Mouse (Mus musculus): ENCODE data around the gene Myl10. TPM values are rescaled to one million over a fixed set of nuclear protein-coding genes. Genes with fewer than 3 reads are reported as not detected.
A peak's percentile ranks its signal among the peaks of the same experiment; 100 is the strongest.

Gene Myl10
- polyA plus RNA-seq, 1 experiment: not detected

- peak; percentile 20 for DNase-seq
- Histone ChIP-seq H3K4me1 (ENCODE audit: control insufficient read depth, insufficient read depth, low read length) (peaks cover 2% of the 10 kb centered on the region; the same call in 1 of the 2 replicates), H3K4me3 (replicated peaks; ENCODE audit: extremely low read depth, low read depth, low read length) (no peak overlapping the region)
- WGBS: 39% methylated on average over 3 of the region's 3 CpGs
- TF ChIP-seq CTCF (IDR thresholded peaks at IDR 0.05; ENCODE audit: insufficient read depth, low read length): no peak
- TF ChIP-seq POLR2A (IDR thresholded peaks at IDR 0.05; ENCODE audit: borderline replicate concordance, extremely low read depth, low read depth, low read length): no peak
These were observed 9.3 kb downstream of the Myl10 start for GRCm38 (mm10) chr5:136702159-136702725.

- peak; percentile 83 for DNase-seq
- Histone ChIP-seq H3K4me1 (ENCODE audit: control insufficient read depth, insufficient read depth, low read length) (peaks cover 2% of the 10 kb centered on the region; the same call in 1 of the 2 replicates), H3K4me3 (replicated peaks; ENCODE audit: extremely low read depth, low read depth, low read length) (no peak overlapping the region)
- TF ChIP-seq CTCF (IDR thresholded peaks at IDR 0.05; ENCODE audit: insufficient read depth, low read length): peak; percentile 78
- no peak for TF ChIP-seq POLR2A (IDR thresholded peaks at IDR 0.05; ENCODE audit: borderline replicate concordance, extremely low read depth, low read depth, low read length)
- WGBS: 30% methylated on average over 3 of the region's 3 CpGs
These were observed 10.8 kb downstream of the Myl10 start for GRCm38 (mm10) chr5:136703751-136704150.

DNA sequence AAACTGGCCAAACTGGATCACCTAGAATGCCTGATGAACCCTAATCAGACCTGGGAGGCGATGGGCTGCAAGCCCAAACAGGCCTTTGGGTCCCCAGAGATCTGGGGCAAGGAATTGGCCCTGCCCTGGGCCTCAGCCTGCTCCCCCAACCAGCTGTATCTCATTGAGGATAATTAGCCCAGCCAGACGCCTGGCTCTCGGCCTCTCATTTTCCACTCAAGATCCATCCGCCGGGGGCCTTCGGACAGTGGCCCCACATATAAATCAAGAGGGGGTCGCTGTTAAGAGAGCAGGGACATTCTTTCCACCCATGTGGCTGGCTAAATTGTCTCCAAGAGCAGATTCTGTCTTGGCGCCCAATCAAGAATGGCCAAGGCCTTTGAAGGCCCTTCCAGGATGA lies 11.2 kb downstream of the Myl10 start:
- WGBS: 86% methylated on average over 8 of the region's 8 CpGs
- TF ChIP-seq POLR2A (IDR thresholded peaks at IDR 0.05; ENCODE audit: borderline replicate concordance, extremely low read depth, low read depth, low read length) (no peak), CTCF (IDR thresholded peaks at IDR 0.05; ENCODE audit: insufficient read depth, low read length) (no peak)
- H3K4me3 ChIP-seq (replicated peaks; ENCODE audit: extremely low read depth, low read depth, low read length): no peak overlapping the region
- H3K4me1 ChIP-seq (ENCODE audit: control insufficient read depth, insufficient read depth, low read length): peaks cover 2% of the 10 kb centered on the region; the same call in 1 of the 2 replicates
- DNase-seq: no peak

- peak; percentile 31; the same call in 1 of the 2 replicates for TF ChIP-seq CTCF (IDR thresholded peaks at IDR 0.05; ENCODE audit: insufficient read depth, low read length)
- no peak for TF ChIP-seq POLR2A (IDR thresholded peaks at IDR 0.05; ENCODE audit: borderline replicate concordance, extremely low read depth, low read depth, low read length)
- Histone ChIP-seq H3K4me3 (replicated peaks; ENCODE audit: extremely low read depth, low read depth, low read length) (no peak overlapping the region), H3K4me1 (ENCODE audit: control insufficient read depth, insufficient read depth, low read length) (peaks cover 2% of the 10 kb centered on the region; the same call in 1 of the 2 replicates)
- WGBS: 90% methylated on average over 3 of the region's 3 CpGs
- DNase-seq: no peak
These were observed 12.6 kb downstream of the Myl10 start for GRCm38 (mm10) chr5:136705532-136705931.

DNA sequence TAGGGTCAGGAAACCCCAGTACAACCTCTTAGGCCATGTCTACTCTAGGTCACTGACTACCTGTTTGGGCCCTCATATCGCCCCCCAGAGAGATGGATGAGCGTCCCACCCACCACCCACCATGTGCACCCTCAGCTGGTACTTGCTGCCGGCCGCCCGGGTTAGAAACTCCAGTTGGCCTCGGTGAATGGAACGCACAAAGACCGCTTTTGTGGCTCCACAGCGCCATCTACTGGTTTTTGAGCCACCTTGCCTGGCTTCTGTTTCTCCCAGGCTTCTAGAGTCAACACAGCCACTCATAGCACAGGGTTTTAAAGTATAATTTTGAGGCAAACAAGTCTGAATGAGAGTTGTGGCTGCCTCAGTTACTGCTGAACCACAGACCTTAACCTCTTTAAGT lies 13.9 kb downstream of the Myl10 start:
- H3K4me3 ChIP-seq (replicated peaks; ENCODE audit: extremely low read depth, low read depth, low read length): no peak overlapping the region
- peak; percentile 73 for TF ChIP-seq CTCF (IDR thresholded peaks at IDR 0.05; ENCODE audit: insufficient read depth, low read length)
- TF ChIP-seq POLR2A (IDR thresholded peaks at IDR 0.05; ENCODE audit: borderline replicate concordance, extremely low read depth, low read depth, low read length): no peak
- H3K4me1 ChIP-seq (ENCODE audit: control insufficient read depth, insufficient read depth, low read length): peaks cover 2% of the 10 kb centered on the region; the same call in 1 of the 2 replicates
- peak; percentile 55 for DNase-seq
- 3% methylated on average over 9 of the region's 9 CpGs for WGBS

DNA sequence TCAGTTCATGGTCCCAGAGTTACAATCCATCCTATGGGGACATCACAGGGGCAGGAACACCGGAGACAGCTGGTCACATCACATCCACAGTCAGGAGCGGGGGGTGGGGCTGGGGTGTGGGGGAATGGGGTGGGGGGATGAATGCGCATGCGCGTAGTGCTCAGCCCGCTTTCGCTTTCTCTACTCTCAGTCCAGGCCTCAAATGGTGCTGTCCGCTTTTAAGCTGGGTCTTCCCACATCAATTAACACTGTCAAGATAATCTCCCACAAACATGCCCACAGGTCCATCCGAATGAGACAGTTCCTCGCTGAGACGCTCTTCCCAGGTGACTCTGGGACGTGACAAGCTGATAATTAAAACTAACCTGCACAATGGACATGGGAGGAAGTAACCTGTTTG lies 15.2 kb downstream of the Myl10 start:
- H3K4me1 ChIP-seq (ENCODE audit: control insufficient read depth, insufficient read depth, low read length): no peaks in the 10 kb centered on the region
- TF ChIP-seq POLR2A (IDR thresholded peaks at IDR 0.05; ENCODE audit: borderline replicate concordance, extremely low read depth, low read depth, low read length): no peak
- DNase-seq: no peak
- H3K4me3 ChIP-seq (replicated peaks; ENCODE audit: extremely low read depth, low read depth, low read length): no peak overlapping the region
- WGBS: 72% methylated on average over 12 of the region's 12 CpGs

DNA sequence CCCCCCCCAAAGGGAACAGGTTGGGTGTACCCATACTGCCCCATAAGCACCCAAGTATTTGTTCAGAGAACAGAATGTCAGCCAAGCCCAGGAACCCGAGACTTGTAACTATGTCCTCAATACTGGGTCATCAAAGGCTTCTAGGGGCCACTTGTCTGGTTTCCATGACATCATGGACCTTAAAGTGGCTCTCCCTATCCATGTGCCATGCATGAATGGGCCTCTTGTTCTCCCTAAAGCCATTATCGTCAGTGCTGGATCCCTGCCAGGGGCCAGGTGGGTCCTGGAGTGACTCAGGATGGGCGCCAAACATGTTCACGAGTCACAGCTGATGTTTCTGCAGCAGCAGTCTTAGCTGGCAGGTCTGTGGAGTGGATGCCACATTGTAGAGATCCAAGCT lies 17.8 kb downstream of the Myl10 start:
- DNase-seq: peak; percentile 51
- no peak overlapping the region for H3K4me3 ChIP-seq (replicated peaks; ENCODE audit: extremely low read depth, low read depth, low read length)
- TF ChIP-seq CTCF (IDR thresholded peaks at IDR 0.05; ENCODE audit: insufficient read depth, low read length) (no peak), POLR2A (IDR thresholded peaks at IDR 0.05; ENCODE audit: borderline replicate concordance, extremely low read depth, low read depth, low read length) (no peak)
- 46% methylated on average over 4 of the region's 4 CpGs for WGBS
- H3K4me1 ChIP-seq (ENCODE audit: control insufficient read depth, insufficient read depth, low read length): no peaks in the 10 kb centered on the region

GRCm38 (mm10) chr5:136714232-136714875 lies 21.4 kb downstream of the Myl10 start:
- Histone ChIP-seq H3K4me1 (ENCODE audit: control insufficient read depth, insufficient read depth, low read length) (no peaks in the 10 kb centered on the region), H3K4me3 (replicated peaks; ENCODE audit: extremely low read depth, low read depth, low read length) (no peak overlapping the region)
- no peak for DNase-seq
- TF ChIP-seq CTCF (IDR thresholded peaks at IDR 0.05; ENCODE audit: insufficient read depth, low read length) (no peak), POLR2A (IDR thresholded peaks at IDR 0.05; ENCODE audit: borderline replicate concordance, extremely low read depth, low read depth, low read length) (no peak)
- 33% methylated on average over 32 of the region's 32 CpGs for WGBS

DNA sequence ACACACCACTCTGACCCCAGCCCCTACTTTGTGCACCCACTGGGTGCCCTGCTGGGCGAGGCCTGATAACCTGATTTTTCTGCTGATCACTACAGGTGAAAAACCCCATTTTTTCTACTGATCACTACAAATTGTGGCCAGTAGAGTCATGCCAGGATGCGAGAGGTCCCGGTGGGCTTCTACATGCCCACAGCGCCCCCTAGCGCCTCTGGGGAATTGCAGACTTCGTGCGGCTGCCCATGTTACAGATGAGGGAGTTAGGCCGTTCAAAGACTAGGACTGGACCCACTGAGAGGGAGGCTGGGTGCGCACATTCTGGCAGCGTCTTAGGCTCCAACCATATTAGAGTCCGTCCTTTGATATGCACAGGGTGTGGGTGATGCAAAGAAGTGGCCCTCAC lies 21.9 kb downstream of the Myl10 start:
- 32% methylated on average over 11 of the region's 11 CpGs for WGBS
- Histone ChIP-seq H3K4me1 (ENCODE audit: control insufficient read depth, insufficient read depth, low read length) (no peaks in the 10 kb centered on the region), H3K4me3 (replicated peaks; ENCODE audit: extremely low read depth, low read depth, low read length) (no peak overlapping the region)
- DNase-seq: peak; percentile 24
- TF ChIP-seq CTCF (IDR thresholded peaks at IDR 0.05; ENCODE audit: insufficient read depth, low read length) (peak; percentile 13; the same call in 1 of the 2 replicates), POLR2A (IDR thresholded peaks at IDR 0.05; ENCODE audit: borderline replicate concordance, extremely low read depth, low read depth, low read length) (no peak)
